Mouse (Mus musculus): ENCODE results near the gene Cldnd1. TPM values are rescaled to one million over a fixed set of nuclear protein-coding genes. Genes with fewer than 3 reads are reported as not detected.

Gene Cldnd1
- polyA plus RNA-seq, 1 experiment: 136 TPM

GRCm38 (mm10) chr16:58707276-58707905, 20.3 kb upstream of the Cldnd1 start:
- Histone ChIP-seq H3K27ac (ENCODE audit: insufficient read depth, low read length) (peak overlapping the region; percentile 97), H3K4me3 (ENCODE audit: insufficient read depth, low read length) (no peak overlapping the region), H3K4me1 (ENCODE audit: control insufficient read depth, insufficient read depth, low read length) (peaks cover 3% of the 10 kb centered on the region; the same call in 1 of the 2 replicates)
- TF ChIP-seq POLR2A (IDR thresholded peaks at IDR 0.05; ENCODE audit: extremely low read depth, insufficient read depth, low read length) (no peak), CTCF (IDR thresholded peaks at IDR 0.05; ENCODE audit: extremely low read depth, insufficient read depth, low read length) (no peak)

GRCm38 (mm10) chr16:58708601-58709475, 18.9 kb upstream of the Cldnd1 start:
- peaks cover 3% of the 10 kb centered on the region; the same call in 1 of the 2 replicates for H3K4me1 ChIP-seq (ENCODE audit: control insufficient read depth, insufficient read depth, low read length)
- H3K27ac ChIP-seq (ENCODE audit: insufficient read depth, low read length): peak overlapping the region; percentile 65; the same call in 1 of the 2 replicates
- TF ChIP-seq CTCF (IDR thresholded peaks at IDR 0.05; ENCODE audit: extremely low read depth, insufficient read depth, low read length) (no peak), POLR2A (IDR thresholded peaks at IDR 0.05; ENCODE audit: extremely low read depth, insufficient read depth, low read length) (no peak)
- H3K4me3 ChIP-seq (ENCODE audit: insufficient read depth, low read length): no peak overlapping the region

- no peak for TF ChIP-seq CTCF (IDR thresholded peaks at IDR 0.05; ENCODE audit: extremely low read depth, insufficient read depth, low read length)
- no peak for TF ChIP-seq POLR2A (IDR thresholded peaks at IDR 0.05; ENCODE audit: extremely low read depth, insufficient read depth, low read length)
- no peak overlapping the region for H3K27ac ChIP-seq (ENCODE audit: insufficient read depth, low read length)
- peaks cover 3% of the 10 kb centered on the region; the same call in 1 of the 2 replicates for H3K4me1 ChIP-seq (ENCODE audit: control insufficient read depth, insufficient read depth, low read length)
- H3K4me3 ChIP-seq (ENCODE audit: insufficient read depth, low read length): no peak overlapping the region
Observed at GRCm38 (mm10) chr16:58709536-58709935, 18.2 kb upstream of the Cldnd1 start.

GRCm38 (mm10) chr16:58712221-58712620, 15.5 kb upstream of the Cldnd1 start:
- TF ChIP-seq CTCF (IDR thresholded peaks at IDR 0.05; ENCODE audit: extremely low read depth, insufficient read depth, low read length) (no peak), POLR2A (IDR thresholded peaks at IDR 0.05; ENCODE audit: extremely low read depth, insufficient read depth, low read length) (no peak)
- H3K4me1 ChIP-seq (ENCODE audit: control insufficient read depth, insufficient read depth, low read length): peaks cover 3% of the 10 kb centered on the region; the same call in 1 of the 2 replicates
- no peak overlapping the region for H3K4me3 ChIP-seq (ENCODE audit: insufficient read depth, low read length)
- H3K27ac ChIP-seq (ENCODE audit: insufficient read depth, low read length): no peak overlapping the region

GRCm38 (mm10) chr16:58713128-58713527, 14.6 kb upstream of the Cldnd1 start:
- H3K27ac ChIP-seq (ENCODE audit: insufficient read depth, low read length): no peak overlapping the region
- H3K4me3 ChIP-seq (ENCODE audit: insufficient read depth, low read length): no peak overlapping the region
- H3K4me1 ChIP-seq (ENCODE audit: control insufficient read depth, insufficient read depth, low read length): no peaks in the 10 kb centered on the region
- TF ChIP-seq POLR2A (IDR thresholded peaks at IDR 0.05; ENCODE audit: extremely low read depth, insufficient read depth, low read length) (no peak), CTCF (IDR thresholded peaks at IDR 0.05; ENCODE audit: extremely low read depth, insufficient read depth, low read length) (no peak)

GRCm38 (mm10) chr16:58715018-58715417, 12.7 kb upstream of the Cldnd1 start:
- Histone ChIP-seq H3K27ac (ENCODE audit: insufficient read depth, low read length) (no peak overlapping the region), H3K4me3 (ENCODE audit: insufficient read depth, low read length) (no peak overlapping the region), H3K4me1 (ENCODE audit: control insufficient read depth, insufficient read depth, low read length) (no peaks in the 10 kb centered on the region)
- no peak for TF ChIP-seq POLR2A (IDR thresholded peaks at IDR 0.05; ENCODE audit: extremely low read depth, insufficient read depth, low read length)
- no peak for TF ChIP-seq CTCF (IDR thresholded peaks at IDR 0.05; ENCODE audit: extremely low read depth, insufficient read depth, low read length)

GRCm38 (mm10) chr16:58718666-58719120, 9.0 kb upstream of the Cldnd1 start, which contains the start of gene Gpr15:
TSS of gene Gpr15 (minus strand) at chr16:58719070.
- Histone ChIP-seq H3K4me3 (ENCODE audit: insufficient read depth, low read length) (no peak within 1 kb of the TSS), H3K27ac (ENCODE audit: insufficient read depth, low read length) (no peak within 1 kb of the TSS), H3K4me1 (ENCODE audit: control insufficient read depth, insufficient read depth, low read length) (no peaks in the 10 kb centered on the region)
- TF ChIP-seq CTCF (IDR thresholded peaks at IDR 0.05; ENCODE audit: extremely low read depth, insufficient read depth, low read length): no peak
- no peak for TF ChIP-seq POLR2A (IDR thresholded peaks at IDR 0.05; ENCODE audit: extremely low read depth, insufficient read depth, low read length)

- H3K4me3 ChIP-seq (ENCODE audit: insufficient read depth, low read length): no peak overlapping the region
- TF ChIP-seq POLR2A (IDR thresholded peaks at IDR 0.05; ENCODE audit: extremely low read depth, insufficient read depth, low read length): no peak
- TF ChIP-seq CTCF (IDR thresholded peaks at IDR 0.05; ENCODE audit: extremely low read depth, insufficient read depth, low read length): no peak
Observed at GRCm38 (mm10) chr16:58722292-58722691, 5.4 kb upstream of the Cldnd1 start.

GRCm38 (mm10) chr16:58726680-58727476, 832 bp upstream of the Cldnd1 start:
- TF ChIP-seq POLR2A (IDR thresholded peaks at IDR 0.05; ENCODE audit: extremely low read depth, insufficient read depth, low read length): no peak
- no peak for TF ChIP-seq CTCF (IDR thresholded peaks at IDR 0.05; ENCODE audit: extremely low read depth, insufficient read depth, low read length)
- H3K27ac ChIP-seq (ENCODE audit: insufficient read depth, low read length): no peak overlapping the region
- H3K4me1 ChIP-seq (ENCODE audit: control insufficient read depth, insufficient read depth, low read length): peaks cover 3% of the 10 kb centered on the region; the same call in 1 of the 2 replicates
- no peak overlapping the region; the same call in 1 of the 2 replicates for H3K4me3 ChIP-seq (ENCODE audit: insufficient read depth, low read length)

More at GRCm38 (mm10) chr16:58722292-58722691, 5.4 kb upstream of the Cldnd1 start:
- Histone ChIP-seq H3K4me1 (ENCODE audit: control insufficient read depth, insufficient read depth, low read length) (no peaks in the 10 kb centered on the region), H3K27ac (ENCODE audit: insufficient read depth, low read length) (no peak overlapping the region)

Measured in cortical plate, adult 2 months (tissue).